Mouse (Mus musculus) testis, adult 2 months (tissue): ENCODE data around the gene Atad5. TPM values are rescaled to one million over a fixed set of nuclear protein-coding genes. Genes with fewer than 3 reads are reported as not detected.
"Not testable (repeated sequence)": the region's sequence is repeated elsewhere in the genome, so short reads cannot be mapped to it uniquely, and the experiment has no call there.

Source experiments
- H3K27ac ChIP-seq: fragments of 200-500 bp; 2 replicates; pipeline ENCODE4 v1.5.1; 2012; ENCODE audit warnings: low read depth, low read length; ENCODE audit not compliant: control insufficient read depth, insufficient read depth
- H3K27me3 ChIP-seq: fragments of 200-500 bp; 2 replicates; pipeline ENCODE4 v1.6.1; 2012; ENCODE audit warnings: mild to moderate bottlenecking, low read length, moderate library complexity; ENCODE audit not compliant: control insufficient read depth, insufficient read depth
- H3K36me3 ChIP-seq: fragments of 200-500 bp; 2 replicates; pipeline ENCODE4 v1.6.1; 2012; ENCODE audit warnings: mild to moderate bottlenecking, low read length; ENCODE audit not compliant: control insufficient read depth, insufficient read depth
- H3K4me1 ChIP-seq: fragments of 200-500 bp; 2 replicates; pipeline ENCODE4 v1.6.1; 2012; ENCODE audit warnings: low read length; ENCODE audit not compliant: control insufficient read depth, insufficient read depth
- H3K4me3 ChIP-seq: fragments of 200-500 bp; 2 replicates; pipeline ENCODE4 v1.5.1; 2012; ENCODE audit warnings: low read depth, mild to moderate bottlenecking, low read length, moderate library complexity, mixed read lengths; ENCODE audit not compliant: control insufficient read depth
- CTCF ChIP-seq: fragments of 200-500 bp; IDR thresholded peaks from 2 replicates; pipeline ENCODE4 v1.5.1; 2012; ENCODE audit warnings: low read depth, mild to moderate bottlenecking, inconsistent platforms, low read length, moderate library complexity; ENCODE audit not compliant: control insufficient read depth, insufficient read depth, insufficient replicate concordance
- POLR2A ChIP-seq: fragments of 200-500 bp; IDR thresholded peaks from 2 replicates; pipeline ENCODE4 v1.6.1; 2012; ENCODE audit warnings: low read depth, mild to moderate bottlenecking, inconsistent platforms, low read length, moderate library complexity; ENCODE audit not compliant: control insufficient read depth
- polyA plus RNA-seq: library from polyadenylated mRNA; depleted of rRNA; stranded (reverse); fragments of >200 nt; gene quantifications from 2 replicates; pipeline ENCODE4 v1.2.3, GENCODE M21; 2012

Gene Atad5
- polyA plus RNA-seq, 1 experiment, result 1.2 TPM

- Histone ChIP-seq H3K27me3 (no peaks in the 10 kb centered on the region), H3K4me3 (no peak overlapping the region), H3K4me1 (no peaks in the 10 kb centered on the region), H3K36me3 (no peaks in the 10 kb centered on the region), H3K27ac (no peak overlapping the region)
- TF ChIP-seq POLR2A (no peak), CTCF (no peak)
Observed at GRCm38 (mm10) chr11:80054659-80055058, 34.5 kb upstream of the Atad5 start.

- no peaks in the 10 kb centered on the region for H3K27me3 ChIP-seq
- H3K27ac ChIP-seq, result no peak overlapping the region
- TF ChIP-seq CTCF (no peak), POLR2A (no peak)
- H3K4me1 ChIP-seq, result no peaks in the 10 kb centered on the region
- H3K36me3 ChIP-seq, result no peaks in the 10 kb centered on the region
- no peak overlapping the region for H3K4me3 ChIP-seq
Observed at GRCm38 (mm10) chr11:80056141-80056540, 33.1 kb upstream of the Atad5 start.

GRCm38 (mm10) chr11:80062159-80062558, 27.0 kb upstream of the Atad5 start:
- H3K4me3 ChIP-seq, result no peak overlapping the region
- no peak for TF ChIP-seq POLR2A
- no peak for TF ChIP-seq CTCF
- peak overlapping the region; percentile 36; the same call in 1 of the 2 replicates for H3K27ac ChIP-seq
- H3K4me1 ChIP-seq, result no peaks in the 10 kb centered on the region
- no peaks in the 10 kb centered on the region for H3K27me3 ChIP-seq
- H3K36me3 ChIP-seq, result no peaks in the 10 kb centered on the region

- not testable (repeated sequence) for H3K36me3 ChIP-seq, H3K27me3 ChIP-seq, H3K4me3 ChIP-seq, H3K4me1 ChIP-seq, H3K27ac ChIP-seq
Observed at GRCm38 (mm10) chr11:80066373-80066772, 22.8 kb upstream of the Atad5 start.

- Histone ChIP-seq H3K27me3 (no peaks in the 10 kb centered on the region), H3K36me3 (no peaks in the 10 kb centered on the region), H3K4me3 (no peak overlapping the region), H3K4me1 (no peaks in the 10 kb centered on the region), H3K27ac (no peak overlapping the region)
- TF ChIP-seq CTCF (no peak), POLR2A (no peak)
Observed at GRCm38 (mm10) chr11:80067558-80067957, 21.6 kb upstream of the Atad5 start.

- no peaks in the 10 kb centered on the region for H3K27me3 ChIP-seq
- no peaks in the 10 kb centered on the region for H3K36me3 ChIP-seq
- no peak overlapping the region for H3K27ac ChIP-seq
- no peaks in the 10 kb centered on the region for H3K4me1 ChIP-seq
- no peak overlapping the region for H3K4me3 ChIP-seq
- TF ChIP-seq POLR2A (no peak), CTCF (no peak)
Observed at GRCm38 (mm10) chr11:80069815-80070214, 19.4 kb upstream of the Atad5 start.

- Histone ChIP-seq H3K4me3 (no peak overlapping the region), H3K27me3 (no peaks in the 10 kb centered on the region), H3K4me1 (no peaks in the 10 kb centered on the region), H3K36me3 (no peaks in the 10 kb centered on the region), H3K27ac (no peak overlapping the region)
- TF ChIP-seq CTCF, result no peak
Observed at GRCm38 (mm10) chr11:80071039-80071438, 18.2 kb upstream of the Atad5 start.

GRCm38 (mm10) chr11:80072365-80072764, 16.8 kb upstream of the Atad5 start:
- H3K27me3 ChIP-seq, result no peaks in the 10 kb centered on the region
- no peak overlapping the region for H3K27ac ChIP-seq
- no peaks in the 10 kb centered on the region for H3K36me3 ChIP-seq
- TF ChIP-seq POLR2A (no peak), CTCF (no peak)
- H3K4me1 ChIP-seq, result no peaks in the 10 kb centered on the region
- no peak overlapping the region for H3K4me3 ChIP-seq
